Mouse (Mus musculus) bone marrow, adult 2 months (tissue): ENCODE measurements around the gene Mknk2.

ENCODE experiments used
- CTCF ChIP-seq: fragments of 200-500 bp; IDR thresholded peaks from 2 replicates; pipeline ENCODE4 v1.5.1; 2011; ENCODE audit warnings: low read length, control low read depth; ENCODE audit not compliant: control insufficient read depth, insufficient read depth
- POLR2A ChIP-seq: fragments of 200-500 bp; IDR thresholded peaks from 2 replicates; pipeline ENCODE4 v1.6.1; 2011; ENCODE audit warnings: low read depth, mild to moderate bottlenecking, control low read depth, low read length, borderline replicate concordance; ENCODE audit not compliant: control insufficient read depth

GRCm38 (mm10) chr10:80674161-80674711, 3.7 kb downstream of the Mknk2 start:
- TF ChIP-seq POLR2A = no peak
- TF ChIP-seq CTCF = no peak
